Mouse (Mus musculus) heart, adult 2 months (tissue): ENCODE results near the gene Kank1.
A peak's percentile ranks its signal among the peaks of the same experiment; 100 is the strongest.

Experiments used
- CTCF ChIP-seq: fragments of 200-600 bp; IDR thresholded peaks from 2 replicates; pipeline ENCODE4 v1.8.1; 2022; ENCODE audit warnings: antibody characterized with exemption, mild to moderate bottlenecking, moderate library complexity
- POLR2A ChIP-seq: fragments of 200-500 bp; IDR thresholded peaks from 2 replicates; pipeline ENCODE4 v1.6.1; 2011; ENCODE audit warnings: mild to moderate bottlenecking, low read depth, low read length, control low read depth; ENCODE audit not compliant: insufficient read depth

DNA sequence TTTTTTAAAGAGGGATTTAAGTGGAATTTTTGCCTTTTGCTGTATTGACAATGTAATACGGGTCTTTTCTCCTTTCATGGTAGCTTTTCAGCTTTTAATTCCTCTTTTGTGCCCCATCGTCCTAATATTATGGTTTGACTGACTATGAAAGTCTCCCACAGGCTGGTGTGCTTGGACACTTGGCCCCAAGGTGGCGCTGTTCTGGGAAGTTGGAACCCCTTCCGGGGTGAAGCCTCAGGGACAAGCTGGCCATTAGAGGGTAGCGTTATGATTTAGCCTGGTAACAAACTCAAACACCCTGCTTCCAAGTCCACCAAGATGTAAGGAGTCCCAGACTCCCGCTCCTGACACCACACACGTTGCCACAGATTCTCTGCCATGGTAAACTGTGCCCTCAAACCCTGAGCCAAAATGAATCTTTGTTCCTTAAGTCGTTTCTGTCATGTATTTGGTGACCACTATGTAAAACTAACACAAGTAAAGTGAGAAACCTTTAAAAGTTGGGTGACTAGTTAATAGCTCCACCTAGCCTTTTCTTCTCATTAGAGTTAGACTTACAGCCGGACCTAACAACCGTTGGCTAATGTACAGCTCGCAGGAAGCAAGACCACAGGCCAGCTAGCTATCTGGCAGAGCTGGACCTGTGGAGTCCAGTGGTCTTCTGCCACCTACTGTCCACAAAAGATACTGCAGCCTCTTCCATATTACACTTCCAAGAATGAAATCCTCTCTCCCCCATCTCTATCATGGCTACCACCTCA, 214.3 kb downstream of the Kank1 start:
- TF ChIP-seq POLR2A (no peak), CTCF (peak; percentile 87)
